Mouse (Mus musculus) embryonic fibroblast, embryonic 13.5 days (primary cell): ENCODE measurements around the gene Cd59a.
"Not testable (repeated sequence)": the region's sequence is repeated elsewhere in the genome, so short reads cannot be mapped to it uniquely, and the experiment has no call there.

Experiments used
- CTCF ChIP-seq: IDR thresholded peaks from 2 replicates; pipeline ENCODE4 v1.5.1; 2011; ENCODE audit warnings: mild to moderate bottlenecking, control low read depth, low read length, moderate library complexity, borderline replicate concordance; ENCODE audit not compliant: insufficient read depth
- POLR2A ChIP-seq: IDR thresholded peaks from 2 replicates; pipeline ENCODE4 v1.6.1; 2011; ENCODE audit warnings: low read depth, mild to moderate bottlenecking, control low read depth, low read length, moderate library complexity

DNA sequence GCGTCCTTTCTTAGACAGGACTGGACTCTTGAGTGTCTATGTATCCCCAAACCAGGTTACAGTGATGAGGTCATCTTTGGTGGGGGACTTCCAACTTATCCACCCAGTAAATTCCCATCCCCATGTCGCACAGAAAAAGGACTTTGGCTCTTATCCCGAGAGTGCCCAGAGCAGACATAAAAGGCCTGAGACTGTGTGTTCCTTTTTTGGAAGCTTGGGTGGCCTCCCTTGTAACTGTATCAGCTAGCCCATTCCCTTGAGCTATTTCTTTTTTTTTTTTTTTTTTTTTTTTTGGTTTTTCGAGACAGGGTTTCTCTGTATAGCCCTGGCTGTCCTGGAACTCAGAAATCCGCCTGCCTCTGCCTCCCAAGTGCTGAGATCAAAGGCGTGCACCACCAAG is 30.1 kb upstream of the Cd59a start, which contains the start of gene Gm10912:
- TF ChIP-seq POLR2A, CTCF: not testable (repeated sequence)
